In genomic region chr9:42896421-42897210, GRCm38 (mm10) we compare ENCODE assay signal across 8 mouse cellular contexts. TPM values are rescaled to one million over a fixed set of nuclear protein-coding genes. Genes with fewer than 3 reads are reported as not detected.
DNase-seq lines count a peak whose midpoint lies in the region; ATAC-seq and TF ChIP-seq lines count a peak whose summit lies in the region.

No protein-coding gene starts in this region.

- WGBS in heart, embryonic 12.5 days, result 12% methylated on average over 16 of the region's 16 CpGs
- 7% methylated on average over 16 of the region's 16 CpGs for WGBS in midbrain, postnatal 0 days

- H3K9ac ChIP-seq in heart, embryonic 12.5 days, result 0 out of 2 replicates have a peak overlapping the region, but pooled peaks have one; percentile 55
- H3K9ac ChIP-seq in midbrain, postnatal 0 days (replicated peaks; ENCODE audit: low read length, poor library complexity, severe bottlenecking), result peak overlapping the region; percentile 30; the same call in 1 of the 2 replicates

- peaks cover 16% of the 10 kb centered on the region for H3K4me1 ChIP-seq in heart, embryonic 12.5 days (replicated peaks)
- 0 out of 2 replicates have a peak, but pooled peaks cover 4% of the 10 kb centered on the region for H3K4me1 ChIP-seq in midbrain, postnatal 0 days (ENCODE audit: insufficient read depth, low read length)

- no peak overlapping the region for H3K27ac ChIP-seq in heart, embryonic 12.5 days (ENCODE audit: poor library complexity, severe bottlenecking)
- peak overlapping the region; percentile 60 for H3K27ac ChIP-seq in midbrain, postnatal 0 days (ENCODE audit: low read depth, low read length)

- no peak for TF ChIP-seq CTCF in midbrain, postnatal 0 days (IDR thresholded peaks at IDR 0.05)

- H3K4me3 ChIP-seq in heart, embryonic 12.5 days, result peak overlapping the region; percentile 54
- H3K4me3 ChIP-seq in midbrain, postnatal 0 days (ENCODE audit: low read depth, low read length), result peak overlapping the region; percentile 49

- H3K9me3 ChIP-seq in heart, embryonic 12.5 days (replicated peaks), result 0 out of 2 replicates have a peak, but pooled peaks cover 4% of the 10 kb centered on the region
- 0 out of 2 replicates have a peak, but pooled peaks cover under 1% of the 10 kb centered on the region for H3K9me3 ChIP-seq in midbrain, postnatal 0 days (ENCODE audit: low read length)

- no peak for ATAC-seq in heart, embryonic 12.5 days (ENCODE audit: insufficient number of reproducible peaks, low FRiP score)
- ATAC-seq in midbrain, postnatal 0 days (ENCODE audit: low FRiP score), result no peak

- H3K36me3 ChIP-seq in heart, embryonic 12.5 days, result no peaks in the 10 kb centered on the region
- no peaks in the 10 kb centered on the region for H3K36me3 ChIP-seq in midbrain, postnatal 0 days (ENCODE audit: insufficient read depth, low read length)

- DNase-seq in heart, adult 9 months (ENCODE audit: low spot score in 2 of 2), result no peak
- DNase-seq in embryo, embryonic 9.5 days (ENCODE audit: extremely low spot score), result peak; percentile 40
- peak; percentile 12 for DNase-seq in induced T-regulatory cell, adult 2 months (ENCODE audit: low read depth)
- DNase-seq in midbrain, postnatal 0 days (ENCODE audit: low spot score), result peak; percentile 43
- DNase-seq in urinary bladder, adult 18-20 months (ENCODE audit: low spot score in 2 of 2), result no peak
- DNase-seq in cerebellum, adult 11 months, result no peak
- DNase-seq in natural killer cell, adult 2 months (ENCODE audit: low spot score in 2 of 2), result no peak

- H3K4me2 ChIP-seq in heart, embryonic 12.5 days, result peak overlapping the region; percentile 98
- peak overlapping the region; percentile 92 for H3K4me2 ChIP-seq in midbrain, postnatal 0 days (ENCODE audit: low read depth, low read length, poor library complexity, severe bottlenecking)

- peaks cover 65% of the 10 kb centered on the region for H3K27me3 ChIP-seq in heart, embryonic 12.5 days (replicated peaks)
- H3K27me3 ChIP-seq in midbrain, postnatal 0 days (ENCODE audit: insufficient read depth, low read length), result 0 out of 2 replicates have a peak, but pooled peaks cover 6% of the 10 kb centered on the region

RNA-seq across cellular contexts. Expression of gene Grik4, which starts 47.7 kb away (rescaled TPM):
- polyA plus RNA-seq in heart, embryonic 12.5 days (2016; fragmentation: Nextera tagmentation; extraction: Ambion mirVana), result 0.28 and 0.42 TPM in 2 replicates
- 14.8 and 17.2 TPM in 2 replicates for total RNA-seq in midbrain, postnatal 0 days (2014; rRNA removed)
- 9.5 and 9.7 TPM in 2 replicates for polyA plus RNA-seq in midbrain, postnatal 0 days (2015; fragmentation: Nextera tagmentation; extraction: Ambion mirVana)

Comparison
In these comparisons a context has a peak if more than half of its experiments do, and no peak if none do; other contexts are left out.
1. DNase-seq: peak in embryo, embryonic 9.5 days (single experiment), induced T-regulatory cell, adult 2 months (single experiment) and midbrain, postnatal 0 days (single experiment); none in heart, adult 9 months (0 of 2), urinary bladder, adult 18-20 months (0 of 2), cerebellum, adult 11 months (single experiment) and natural killer cell, adult 2 months (0 of 2).